Mouse (Mus musculus): ENCODE data around the gene Inha.

The Inha gene

DNA sequence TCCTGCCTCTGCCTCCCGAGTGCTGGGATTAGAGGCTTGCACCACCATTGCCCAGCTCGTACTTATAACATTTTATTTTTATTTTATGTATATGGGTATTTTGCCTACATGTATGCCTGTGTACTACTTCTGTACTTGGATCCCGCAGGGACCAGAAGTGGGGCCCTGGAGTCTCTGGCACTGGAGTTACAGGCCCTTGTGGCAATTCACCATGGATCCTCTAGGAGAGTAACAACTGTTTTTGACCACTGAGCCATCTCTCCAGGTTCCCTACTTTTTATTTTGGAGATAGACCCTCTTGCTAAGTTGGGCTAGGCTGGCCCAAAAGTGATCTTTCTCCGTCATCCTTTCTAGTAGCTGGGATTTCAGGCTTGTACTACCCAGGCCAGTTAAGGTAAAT is 11.6 kb downstream of the Inha start:
- CTCF ChIA-PET, result no interaction called here

DNA sequence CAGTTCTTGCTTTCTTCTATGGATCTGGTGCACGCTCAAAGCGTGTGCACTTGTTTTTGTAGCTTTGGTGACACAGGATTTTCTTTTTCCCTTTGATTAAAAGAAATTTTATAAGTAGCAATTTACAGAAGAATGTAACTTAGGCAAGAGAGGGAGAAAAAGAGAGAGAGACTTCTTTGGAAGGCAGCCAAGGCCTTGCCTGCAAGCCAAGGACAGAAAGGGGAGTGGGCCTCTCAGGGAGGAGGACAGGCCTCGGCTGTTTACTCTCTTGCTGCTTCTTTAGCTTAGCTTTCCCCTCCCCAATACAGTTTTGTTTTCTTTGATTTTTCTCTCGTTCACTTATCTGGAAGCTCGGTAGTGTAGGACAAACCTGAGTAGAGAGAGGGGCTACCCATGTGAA is 12.7 kb downstream of the Inha start:
- CTCF ChIA-PET, result interaction anchor here (1.5 kb wide), 1 partner anchor 41 kb away, joined by 7 read pairs; the partner anchor contains the start of genes Chpf and Tmem198

DNA sequence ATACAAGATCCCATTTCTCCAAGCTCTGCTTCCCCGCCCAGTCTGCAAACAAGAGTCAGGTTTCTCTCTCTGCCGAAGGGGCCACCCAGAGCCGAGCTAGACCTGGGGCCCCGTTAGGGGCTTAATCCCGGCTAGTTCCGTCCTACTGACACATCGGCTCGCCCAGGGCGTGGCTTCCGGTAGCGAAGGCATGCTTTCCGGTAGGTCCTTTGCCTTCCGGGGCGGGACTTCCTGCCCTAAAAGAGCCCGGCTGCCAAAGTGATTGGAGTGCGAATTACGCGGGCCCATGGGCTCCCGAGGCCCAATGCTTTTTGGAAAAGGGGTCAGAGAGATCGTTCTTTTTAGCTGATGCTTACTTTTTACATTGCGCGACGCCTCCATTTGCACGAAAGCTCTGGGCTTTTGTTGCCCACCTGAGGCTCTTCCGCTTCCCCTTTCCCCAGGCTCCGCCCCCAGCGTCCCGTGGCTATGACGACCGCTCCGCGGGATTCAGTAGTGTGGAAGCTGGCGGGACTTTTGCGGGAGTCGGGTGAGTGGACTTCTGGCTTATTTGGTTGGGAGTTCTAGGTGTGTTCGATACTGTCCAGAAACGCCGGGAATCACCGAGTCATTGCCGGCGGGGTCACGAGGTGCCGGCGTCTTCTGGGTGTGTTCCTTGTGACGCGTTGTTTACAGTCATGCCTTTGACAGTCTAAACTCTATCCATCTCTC is 14.6 kb downstream of the Inha start, which contains the start of gene Stk11ip:
TSS of gene Stk11ip (plus strand) at position 209 of the 711 bp plus-strand sequence.
- CTCF ChIA-PET, result interaction anchor here (0.6 to 1.5 kb wide), 5 partner anchors 9 to 47 kb away, joined by 3 to 7 read pairs (median 4); partner anchors contain the start of genes Chpf and Tmem198

DNA sequence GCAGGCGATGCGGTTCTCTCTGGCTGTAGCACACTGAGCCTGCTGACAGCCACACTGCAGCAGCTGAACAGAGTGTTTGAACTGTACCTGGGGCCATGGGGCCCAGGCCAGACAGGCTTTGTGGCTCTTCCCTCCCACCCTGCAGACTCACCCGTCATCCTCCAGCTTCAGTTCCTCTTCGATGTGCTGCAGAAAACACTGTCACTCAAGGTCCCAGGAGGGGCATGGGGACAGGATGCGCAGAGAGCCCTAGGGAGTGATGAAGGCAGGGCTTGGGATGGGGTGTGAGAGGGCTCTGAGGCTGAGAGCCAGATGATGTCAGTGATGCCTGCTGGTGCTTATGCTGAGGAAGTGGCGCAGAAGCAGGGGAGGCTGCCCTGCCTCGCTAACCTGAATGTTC is 17.8 kb downstream of the Inha start:
- CTCF ChIA-PET, result interaction anchor here (0.6 to 1.1 kb wide), 3 partner anchors 34 to 847 kb away, joined by 3 to 6 read pairs (median 4); no protein-coding TSS in a partner anchor

DNA sequence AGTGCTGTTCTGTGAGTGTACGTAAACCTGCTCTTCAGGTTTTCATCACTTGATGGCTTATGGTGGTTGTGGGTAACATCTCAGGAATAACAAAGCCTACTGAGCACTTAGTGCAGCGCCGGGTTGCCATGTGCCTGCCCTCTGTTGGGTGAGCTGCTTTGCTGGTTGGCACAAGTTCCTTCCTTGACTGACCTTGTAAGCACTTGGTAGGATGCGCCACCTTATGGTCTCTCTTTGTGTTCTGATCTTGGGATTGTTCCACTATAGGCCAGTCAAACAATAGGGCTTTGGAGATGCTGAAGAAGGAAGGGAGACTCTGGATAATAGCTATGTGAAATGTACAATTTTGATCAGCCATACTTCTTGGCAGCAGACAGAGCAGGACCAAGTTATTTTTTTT is 23.7 kb downstream of the Inha start:
- CTCF ChIA-PET, result interaction anchor here (0.6 kb wide), 1 partner anchor 10 kb away, joined by 4 read pairs; no protein-coding TSS in a partner anchor

DNA sequence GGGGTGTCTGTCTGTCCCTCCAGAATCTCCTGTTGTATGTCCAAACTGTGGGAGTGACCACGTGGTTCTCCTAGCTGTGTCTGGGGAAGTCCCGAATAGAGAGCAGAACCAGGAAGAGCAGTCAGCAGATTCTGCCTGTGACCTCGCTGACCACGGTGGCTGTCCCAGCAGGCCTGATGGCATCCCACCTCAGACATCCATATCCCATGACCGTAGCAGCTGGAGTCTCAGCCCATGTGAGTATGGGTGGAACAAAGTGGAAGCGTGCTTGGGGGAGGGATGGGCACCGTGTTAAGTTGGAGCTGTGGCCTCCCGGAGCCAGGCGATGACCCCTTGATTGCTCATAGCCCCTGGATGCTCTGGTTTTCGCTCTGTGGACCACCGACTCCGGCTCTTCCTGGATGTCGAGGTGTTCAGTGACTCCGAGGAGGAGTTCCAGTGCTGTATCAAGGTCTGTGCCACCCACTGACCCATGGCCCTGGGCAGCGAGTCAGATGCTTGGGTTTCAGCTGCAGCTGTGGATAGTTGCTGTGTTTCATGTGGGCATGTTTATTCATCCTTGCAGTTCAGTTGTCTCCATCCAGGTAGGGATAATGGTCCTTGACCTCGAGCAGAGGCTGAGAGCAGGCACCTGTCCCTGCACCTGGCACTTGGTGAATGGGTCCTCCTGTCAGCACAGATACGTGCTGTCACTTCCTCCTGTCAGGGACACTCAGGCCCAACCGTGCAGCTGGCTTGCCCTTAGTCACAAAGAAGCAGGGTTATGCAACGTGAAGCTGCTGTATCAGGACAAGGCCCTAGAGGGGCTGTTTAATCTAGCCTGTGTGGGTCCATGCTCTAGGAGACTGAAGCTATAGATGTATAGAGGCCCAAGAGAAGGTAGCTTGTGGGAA is 25.6 kb downstream of the Inha start:
- CTCF ChIA-PET, result no interaction called here

DNA sequence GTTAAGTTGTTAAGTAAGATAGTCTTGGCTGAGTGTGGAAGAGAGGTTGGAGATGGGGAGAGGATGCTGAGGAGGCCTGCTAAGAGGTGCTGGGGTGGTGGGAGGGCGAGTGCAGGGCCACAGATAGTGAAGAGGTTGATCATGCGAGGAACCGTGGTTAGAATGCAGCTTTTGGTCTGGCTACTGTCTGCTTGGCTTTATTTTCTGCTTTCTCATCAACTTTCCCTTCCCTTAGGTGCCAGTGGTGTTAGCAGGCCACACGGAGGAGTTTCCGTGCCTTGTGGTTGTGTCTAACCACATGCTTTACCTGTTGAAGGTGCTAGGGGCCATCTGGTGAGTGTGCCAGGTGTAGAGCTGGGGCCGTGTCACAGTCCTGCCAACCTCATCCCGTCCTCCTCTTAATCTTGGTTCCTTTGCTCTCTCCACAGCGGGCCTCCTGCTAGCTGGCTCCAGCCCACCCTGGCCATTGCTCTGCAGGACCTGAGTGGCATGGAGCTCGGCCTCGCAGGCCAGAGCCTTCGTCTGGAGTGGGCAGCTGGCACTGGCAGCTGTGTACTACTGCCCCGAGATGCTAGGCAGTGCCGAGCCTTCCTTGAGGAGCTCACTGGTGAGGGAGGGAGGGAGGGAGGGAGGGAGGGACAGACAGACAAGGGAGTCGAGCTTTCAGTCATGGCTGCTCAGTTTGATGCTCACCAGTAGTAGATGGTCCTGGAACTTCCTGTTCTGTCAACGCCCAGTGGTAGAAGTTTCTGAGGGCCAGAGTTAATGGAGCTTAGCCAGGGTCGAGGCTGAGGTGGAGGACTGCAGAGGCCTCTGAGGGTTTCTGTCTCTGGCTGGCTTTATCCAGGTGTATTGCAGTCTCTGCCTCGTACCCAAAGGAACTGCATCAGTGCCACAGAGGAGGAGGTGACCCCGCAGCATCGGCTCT is 26.7 kb downstream of the Inha start:
- CTCF ChIA-PET, result no interaction called here

DNA sequence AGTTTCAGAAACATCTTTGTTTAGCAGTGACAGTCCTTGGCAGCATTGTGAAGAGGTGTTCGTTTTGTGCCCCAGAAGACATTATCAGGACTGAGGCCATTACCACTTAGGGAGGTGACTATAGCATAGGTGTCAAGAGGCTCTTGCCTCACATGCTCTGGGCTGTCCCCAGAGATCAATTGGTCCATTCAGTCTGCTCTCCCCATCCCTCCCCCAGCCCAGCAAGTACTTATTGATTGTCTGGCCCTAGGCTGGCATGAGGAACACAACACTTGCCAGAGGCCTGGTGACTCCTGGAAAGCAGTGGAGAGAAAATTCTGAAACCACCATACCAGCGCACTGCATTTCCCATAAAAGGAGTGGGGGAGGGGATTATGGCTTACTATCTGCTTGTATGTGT is 30.7 kb downstream of the Inha start:
- CTCF ChIA-PET, result no interaction called here

DNA sequence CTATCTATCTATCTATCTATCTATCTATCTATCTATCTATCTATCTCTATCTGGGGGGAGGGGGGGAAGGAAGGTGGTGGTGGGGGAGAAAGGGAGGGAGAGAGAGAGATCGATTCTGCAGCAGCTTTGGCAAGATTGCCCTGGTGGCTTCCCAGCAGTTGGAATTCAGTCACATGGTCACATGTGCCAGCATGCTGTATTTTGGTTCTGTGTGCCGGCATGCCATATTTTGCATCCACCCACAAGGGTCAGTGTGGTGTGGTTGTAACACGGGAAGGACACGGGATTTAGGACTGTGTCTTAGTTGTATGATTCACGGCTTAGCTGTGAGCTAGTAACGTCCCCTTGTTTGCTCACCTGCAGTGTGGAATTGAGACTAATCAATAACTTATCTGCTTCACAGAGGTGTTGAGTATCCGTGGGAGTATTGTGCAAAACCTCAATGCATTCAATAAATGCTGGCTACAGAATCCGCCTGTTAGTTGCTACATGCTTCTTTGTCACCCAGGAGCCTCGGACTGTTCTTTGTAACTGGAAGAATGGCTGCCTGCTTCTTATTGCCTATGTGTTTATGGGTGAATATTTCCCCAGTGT is 31.8 kb downstream of the Inha start:
- CTCF ChIA-PET, result no interaction called here

DNA sequence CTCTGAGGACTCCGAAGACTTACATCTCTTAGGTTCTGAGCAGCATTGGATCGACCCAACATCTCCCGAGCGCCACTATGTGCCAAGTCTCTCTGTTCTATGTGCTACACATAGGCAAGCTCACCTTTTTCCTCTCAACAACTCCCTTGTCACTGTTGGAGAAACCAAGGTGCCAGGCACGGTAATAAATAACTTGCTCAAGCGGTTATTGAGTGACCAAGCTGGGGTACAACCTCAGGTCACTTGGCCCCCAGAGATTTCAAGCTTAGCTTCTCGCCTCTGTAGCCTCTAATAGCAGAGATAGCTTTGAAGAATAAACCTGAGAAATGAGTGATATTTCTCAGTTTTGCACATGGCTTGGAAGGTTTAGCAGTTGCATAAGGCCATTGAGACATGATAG is 34.6 kb downstream of the Inha start:
- CTCF ChIA-PET, result no interaction called here

DNA sequence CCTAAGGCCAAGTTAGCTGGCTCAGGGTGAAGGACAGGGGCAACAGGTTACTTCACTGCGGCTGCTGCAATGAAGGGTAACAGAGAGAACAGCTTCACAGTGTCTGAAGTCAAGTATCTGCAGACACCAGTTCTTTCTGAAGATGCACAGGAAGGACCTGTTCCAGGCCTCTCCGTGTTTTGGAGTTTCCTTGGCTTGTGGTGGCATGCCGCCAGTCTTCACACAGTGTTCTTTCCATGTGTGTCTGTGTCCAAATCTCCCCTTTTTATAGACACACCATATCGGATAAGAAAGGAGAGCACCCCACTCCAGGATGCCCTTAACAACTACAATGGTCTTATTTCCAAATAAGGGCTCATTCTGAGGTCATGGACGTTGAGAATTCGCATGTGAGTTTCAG is 37.5 kb downstream of the Inha start:
- CTCF ChIA-PET, result no interaction called here

DNA sequence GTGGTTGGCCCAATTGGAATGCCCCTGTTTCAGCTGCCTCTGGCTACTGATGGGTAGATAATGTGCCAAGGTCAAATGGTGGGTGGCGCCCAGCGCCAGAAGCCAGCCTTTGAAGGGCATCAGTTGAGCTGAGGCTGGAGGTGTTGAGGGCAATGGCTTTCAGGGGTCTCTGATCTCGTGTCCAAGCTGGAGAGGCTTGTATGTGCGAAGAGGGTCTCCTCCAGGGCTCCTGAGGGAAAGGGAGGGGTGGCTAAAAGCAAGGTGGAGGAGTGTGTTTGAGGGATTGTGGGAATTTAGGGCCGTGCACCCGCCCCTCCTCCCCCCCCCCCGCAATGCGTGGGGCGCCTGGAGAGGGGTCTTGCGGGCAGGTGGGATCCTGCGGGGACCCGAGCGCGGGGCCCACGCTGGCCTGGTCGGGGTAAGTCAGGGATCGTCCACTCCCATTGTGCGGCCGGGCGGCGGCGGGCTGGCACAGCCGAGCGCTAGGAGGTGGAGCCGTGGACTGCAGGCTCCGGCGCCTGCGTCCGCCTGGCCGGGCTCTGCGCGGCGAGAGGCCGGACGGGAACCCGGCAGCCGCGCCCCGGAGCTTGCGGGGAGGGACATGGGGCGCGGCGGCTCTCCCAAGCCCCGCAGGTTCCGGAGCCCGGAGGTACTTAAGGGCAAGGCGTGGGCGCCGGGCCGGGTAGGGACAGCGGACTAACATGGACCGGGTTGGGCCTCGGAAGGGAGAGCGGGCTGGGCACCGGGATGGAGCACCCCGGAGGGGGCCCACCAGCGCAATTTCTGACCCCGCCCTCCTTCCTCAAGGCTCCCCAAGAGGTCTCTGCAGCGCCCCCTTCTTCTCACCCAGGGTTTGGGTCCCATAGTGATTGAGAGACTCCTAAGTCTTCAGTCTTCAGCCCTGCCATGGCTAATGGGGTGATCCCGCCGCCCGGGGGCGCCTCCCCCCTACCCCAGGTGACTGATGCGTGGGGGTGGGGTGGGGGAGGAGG is 39.4 kb downstream of the Inha start, which contains the start of gene Slc4a3:
TSS of gene Slc4a3 (plus strand) at position 302 of the 992 bp plus-strand sequence.
- CTCF ChIA-PET, result interaction anchor here (0.7 to 1.0 kb wide), 2 partner anchors 21 to 26 kb away, joined by 3 to 4 read pairs; no protein-coding TSS in a partner anchor

DNA sequence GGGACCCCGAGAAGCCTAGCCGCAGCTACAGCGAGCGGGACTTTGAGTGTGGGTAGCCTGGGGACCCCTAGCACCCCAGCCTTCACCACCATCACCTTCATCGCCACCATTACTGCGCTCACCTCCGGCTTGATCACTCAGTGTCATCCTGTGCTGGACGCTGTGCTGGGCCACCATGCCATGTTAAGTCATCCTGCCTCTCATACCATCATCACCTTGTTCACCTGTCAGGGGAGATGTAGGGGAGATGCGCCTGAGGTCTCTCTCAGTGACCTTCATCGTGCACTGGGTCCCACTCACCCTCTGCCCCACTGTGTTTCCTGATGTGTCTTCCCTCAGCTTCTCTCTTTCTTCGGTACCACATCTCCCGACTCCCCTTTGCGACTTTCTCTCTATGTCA is 40.5 kb downstream of the Inha start:
- CTCF ChIA-PET, result interaction anchor here (1.0 kb wide), 1 partner anchor 27 kb away, joined by 4 read pairs; no protein-coding TSS in a partner anchor

DNA sequence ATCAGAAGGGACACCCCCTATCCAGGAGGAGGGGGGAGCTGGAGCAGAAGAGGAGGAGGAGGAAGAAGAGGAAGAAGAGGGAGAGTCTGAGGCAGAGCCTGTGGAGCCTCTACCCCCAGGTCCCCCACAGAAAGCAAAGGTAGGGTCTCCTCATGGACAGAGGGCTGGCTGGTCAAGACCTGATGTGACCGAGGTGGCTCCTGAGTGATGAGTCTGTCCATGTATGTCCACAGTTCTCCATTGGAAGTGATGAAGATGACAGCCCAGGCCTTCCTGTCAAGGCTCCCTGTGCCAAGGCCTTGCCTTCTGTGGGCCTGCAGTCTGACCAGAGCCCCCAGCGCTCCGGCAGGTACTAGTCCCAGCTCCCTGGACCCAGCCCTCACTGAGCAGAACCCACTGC is 41.2 kb downstream of the Inha start:
- CTCF ChIA-PET, result no interaction called here

DNA sequence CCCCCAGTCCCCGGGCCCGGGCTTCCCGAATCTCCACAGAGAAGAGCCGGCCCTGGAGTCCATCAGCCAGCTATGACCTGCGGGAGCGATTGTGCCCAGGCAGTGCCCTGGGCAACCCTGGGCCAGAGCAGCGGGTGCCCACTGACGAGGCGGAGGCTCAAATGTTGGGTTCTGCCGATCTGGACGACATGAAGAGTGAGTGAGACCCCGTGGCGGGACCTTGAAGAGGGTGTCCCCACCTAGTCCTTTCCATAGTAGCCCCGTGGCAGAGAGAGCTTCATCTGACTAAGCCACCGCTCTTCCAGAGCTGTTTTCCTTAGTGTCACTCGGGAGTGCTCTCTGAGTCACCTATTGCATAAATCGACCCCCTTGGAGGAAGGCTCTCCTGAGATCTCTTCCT is 42.0 kb downstream of the Inha start:
- CTCF ChIA-PET, result no interaction called here

DNA sequence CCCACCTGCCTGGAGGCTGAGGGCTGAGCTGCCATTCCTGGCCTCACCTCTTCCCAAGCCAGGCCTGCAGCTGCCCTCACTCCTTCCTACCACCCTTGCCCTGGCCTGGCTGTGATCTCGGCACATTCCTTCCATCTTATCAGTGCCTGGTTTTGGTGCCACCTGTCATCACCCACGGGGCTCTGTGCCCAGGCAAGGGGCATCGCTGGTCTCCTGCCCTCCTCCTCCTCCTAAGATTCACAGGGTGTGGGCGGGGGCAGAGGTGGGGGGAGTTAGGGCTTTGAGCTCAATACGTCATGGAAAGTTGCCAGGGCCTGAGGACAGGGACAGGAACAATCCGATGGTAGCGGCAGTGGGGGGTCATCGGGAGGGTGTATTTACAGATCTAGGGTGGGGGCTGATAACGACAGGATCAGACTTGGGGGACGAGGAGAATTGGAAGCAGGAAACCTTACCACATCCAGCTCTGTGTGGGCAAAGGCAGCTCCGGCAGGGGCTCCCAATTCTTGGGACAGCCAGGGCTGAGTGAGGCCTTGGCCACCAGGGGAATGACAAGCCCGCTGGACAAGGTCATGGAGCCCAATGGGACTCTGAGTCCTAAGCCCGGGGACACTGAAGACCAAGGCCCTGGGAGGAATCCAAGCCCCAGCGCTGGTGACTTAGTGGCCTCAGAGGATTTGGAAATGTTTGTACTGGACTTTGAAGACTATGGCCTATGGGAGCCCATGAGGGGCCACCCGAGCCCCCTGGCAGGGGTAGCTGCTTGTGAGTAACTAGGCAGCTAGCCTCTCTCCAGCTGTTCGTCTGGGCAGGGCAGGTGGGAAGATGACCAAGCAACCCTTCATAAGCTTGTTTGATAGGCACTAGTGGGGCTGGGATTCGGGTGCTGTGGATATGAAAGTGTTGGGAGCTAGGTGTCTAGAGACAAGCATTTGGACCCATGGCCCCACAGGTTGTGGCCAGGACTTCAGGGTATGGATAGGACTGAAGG is 42.7 kb downstream of the Inha start:
- CTCF ChIA-PET, result no interaction called here

DNA sequence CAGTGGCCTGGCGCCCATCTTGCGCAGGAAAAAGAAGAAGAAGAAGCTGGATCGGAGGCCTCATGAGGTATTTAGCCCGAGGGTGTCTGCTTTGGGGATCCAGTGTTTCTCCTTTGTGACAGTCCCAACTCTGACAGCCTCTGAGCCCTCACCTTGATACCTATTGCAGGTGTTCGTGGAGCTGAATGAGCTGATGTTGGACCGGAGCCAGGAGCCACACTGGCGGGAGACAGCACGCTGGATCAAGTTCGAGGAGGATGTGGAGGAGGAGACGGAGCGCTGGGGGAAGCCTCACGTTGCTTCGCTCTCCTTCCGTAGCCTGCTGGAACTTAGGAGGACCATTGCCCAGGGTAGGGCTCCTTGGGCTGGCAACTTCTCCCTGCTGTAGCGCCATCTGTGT is 43.7 kb downstream of the Inha start:
- CTCF ChIA-PET, result no interaction called here

DNA sequence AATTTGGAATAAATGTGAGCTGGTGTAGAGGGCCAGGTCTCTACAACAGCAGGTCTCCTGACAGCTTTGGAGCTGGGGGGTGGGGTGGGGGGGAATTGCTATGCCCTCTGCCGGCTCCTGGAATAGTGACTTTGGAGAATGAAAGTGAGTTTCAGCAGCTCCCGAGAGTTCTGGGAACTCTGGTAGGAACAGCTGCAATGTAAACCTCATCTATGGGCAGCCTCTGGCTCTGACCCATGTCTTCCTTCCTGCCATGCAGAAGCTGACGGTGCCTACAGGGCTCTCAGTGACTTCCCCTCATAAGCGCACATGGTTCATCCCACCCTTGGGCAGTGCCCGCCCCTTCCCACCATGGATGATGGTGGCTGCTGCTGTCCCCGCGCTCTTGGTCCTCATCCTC is 48.8 kb downstream of the Inha start:
- CTCF ChIA-PET, result no interaction called here
